Mouse (Mus musculus): ENCODE results near the gene Fbxo33.

Gene Fbxo33

DNA sequence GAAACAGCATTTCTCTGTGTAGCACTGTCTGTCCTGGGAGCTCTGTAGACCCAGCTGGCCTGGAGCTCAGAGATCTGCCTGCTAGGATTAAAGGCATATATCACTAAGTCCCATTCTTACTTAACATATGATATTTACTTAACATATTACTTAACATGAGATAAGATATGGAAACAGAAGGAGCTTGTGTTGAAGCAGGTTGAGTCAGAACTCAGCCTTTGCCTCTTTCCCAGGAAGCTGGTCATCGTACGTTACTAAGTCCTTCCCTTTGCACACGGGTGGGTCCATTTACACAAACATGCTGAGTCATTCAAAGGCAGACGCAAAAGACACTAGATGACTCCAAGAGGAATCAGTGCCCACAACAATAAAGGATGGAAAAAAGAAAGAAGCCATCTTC lies 20.8 kb downstream of the Fbxo33 start:
- peak; percentile 43 for DNase-seq (ENCODE audit: low spot score)

DNA sequence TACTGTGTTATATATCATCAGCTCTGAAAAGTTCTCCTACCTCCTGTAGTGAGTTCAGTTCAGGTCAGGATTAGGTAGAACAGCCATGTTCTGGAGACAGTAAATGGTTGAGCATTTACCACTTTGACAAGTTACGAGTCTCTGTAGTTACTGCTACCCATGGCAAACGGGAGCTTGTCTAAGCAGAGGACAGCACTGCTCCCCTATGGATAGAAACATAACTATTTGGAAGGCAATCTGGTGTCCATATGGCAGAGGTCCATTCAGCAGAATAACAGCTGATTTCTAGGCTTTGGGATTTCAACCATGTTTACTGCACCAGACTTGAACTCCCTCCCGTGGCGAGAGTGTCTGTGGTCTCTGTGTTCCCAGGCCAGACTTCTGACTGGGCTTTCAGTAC lies 23.6 kb downstream of the Fbxo33 start:
- no peak for DNase-seq (ENCODE audit: low spot score)

DNA sequence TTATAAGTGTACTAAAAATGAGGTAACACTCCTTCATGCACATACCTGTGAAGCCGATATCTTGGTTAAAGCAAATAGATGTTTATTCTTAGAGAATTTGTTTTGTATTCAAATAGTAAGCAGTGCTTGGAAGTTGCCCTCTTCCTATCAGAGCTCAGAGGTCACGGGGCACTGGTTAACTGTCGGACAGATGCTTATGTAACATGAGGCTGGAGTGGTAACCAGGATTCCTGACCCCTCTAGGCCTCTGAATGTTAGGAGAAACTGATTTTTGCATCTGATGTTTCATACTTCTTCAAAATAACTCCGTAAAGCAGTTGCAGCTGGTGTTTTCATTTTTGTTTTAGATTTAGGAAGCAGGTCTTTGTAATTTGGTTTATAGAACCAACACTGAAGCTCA lies 24.5 kb downstream of the Fbxo33 start:
- no peak for DNase-seq (ENCODE audit: low spot score)

DNA sequence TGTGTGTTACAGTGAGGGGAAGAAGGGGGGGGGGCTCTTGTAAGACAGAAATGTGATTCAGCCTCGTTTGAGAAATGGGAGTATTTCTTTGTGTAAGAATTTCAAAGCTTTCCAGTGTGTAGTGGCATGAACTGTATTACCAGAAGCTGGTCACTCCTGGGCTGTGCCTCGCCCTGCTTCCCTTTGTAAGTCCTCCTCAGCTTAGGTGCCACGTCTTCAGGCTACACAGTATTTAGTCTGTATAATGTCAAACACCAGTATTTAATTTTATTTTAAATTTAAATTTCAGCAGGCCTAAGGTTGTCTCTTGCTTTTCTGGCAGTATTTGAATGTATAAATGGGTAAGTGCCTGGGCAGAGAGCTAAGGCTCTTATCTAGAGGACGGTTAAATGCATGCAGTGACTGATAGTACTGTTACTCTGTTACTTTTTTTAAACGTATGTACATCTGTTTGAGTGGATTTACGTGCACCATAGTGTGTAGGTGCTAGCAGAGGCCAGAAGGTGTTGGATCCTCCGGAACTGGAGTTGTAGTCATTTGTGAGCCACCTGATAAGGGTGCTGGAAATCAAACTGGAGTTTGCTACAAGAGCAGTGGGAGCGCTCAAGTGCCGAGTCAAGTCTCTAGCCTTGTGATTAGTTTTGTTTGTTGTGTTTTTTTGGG lies 25.1 kb downstream of the Fbxo33 start:
- no peak for DNase-seq (ENCODE audit: low spot score)

DNA sequence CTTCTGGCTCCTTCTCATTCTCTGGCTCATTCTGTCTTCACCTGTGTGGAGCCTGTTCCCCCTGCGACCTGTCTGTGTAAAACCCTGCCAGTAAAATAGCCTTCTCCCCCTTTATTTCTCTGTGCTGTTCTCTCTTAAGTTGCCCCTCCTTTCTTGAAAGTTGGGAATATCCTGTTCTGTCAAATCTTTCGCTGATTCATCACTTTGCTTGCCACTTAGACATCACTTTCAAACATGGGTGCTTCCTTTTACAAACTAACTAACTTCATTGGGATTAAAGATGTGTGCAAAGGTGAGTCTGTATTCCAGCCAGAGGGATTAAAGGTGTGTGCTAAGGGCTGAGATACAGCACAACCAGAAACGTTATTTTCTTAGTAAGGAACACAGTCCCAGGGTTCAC lies 25.9 kb downstream of the Fbxo33 start:
- DNase-seq (ENCODE audit: low spot score) = no peak

DNA sequence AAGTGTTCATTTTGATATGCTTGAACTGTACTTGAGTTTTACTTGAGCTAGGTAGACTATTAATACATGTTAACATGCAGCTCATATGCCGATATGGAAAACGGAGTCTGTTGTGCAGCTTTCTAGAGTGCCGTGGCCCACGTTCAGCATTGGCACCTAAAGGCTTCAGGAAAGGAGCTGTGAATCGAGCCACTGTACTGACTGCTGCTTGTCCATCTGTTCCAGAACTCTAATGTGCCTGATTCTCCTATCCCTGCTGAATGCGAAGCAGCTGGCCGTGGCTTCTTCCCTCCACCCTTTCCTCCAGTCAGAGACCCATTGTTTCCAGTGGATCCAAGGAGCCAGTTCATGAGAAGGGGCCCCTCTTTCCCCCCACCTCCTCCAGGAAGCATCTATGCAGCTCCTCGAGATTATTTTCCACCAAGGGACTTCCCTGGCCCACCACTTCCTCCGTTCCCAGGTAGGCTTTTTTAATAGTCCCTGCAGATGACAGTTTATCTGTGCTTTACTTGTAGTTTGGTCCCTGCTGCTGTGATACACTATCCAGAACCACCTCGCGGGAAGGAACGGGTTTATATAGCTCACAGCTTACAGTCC lies 31.3 kb downstream of the Fbxo33 start:
- DNase-seq (ENCODE audit: low spot score) = no peak

DNA sequence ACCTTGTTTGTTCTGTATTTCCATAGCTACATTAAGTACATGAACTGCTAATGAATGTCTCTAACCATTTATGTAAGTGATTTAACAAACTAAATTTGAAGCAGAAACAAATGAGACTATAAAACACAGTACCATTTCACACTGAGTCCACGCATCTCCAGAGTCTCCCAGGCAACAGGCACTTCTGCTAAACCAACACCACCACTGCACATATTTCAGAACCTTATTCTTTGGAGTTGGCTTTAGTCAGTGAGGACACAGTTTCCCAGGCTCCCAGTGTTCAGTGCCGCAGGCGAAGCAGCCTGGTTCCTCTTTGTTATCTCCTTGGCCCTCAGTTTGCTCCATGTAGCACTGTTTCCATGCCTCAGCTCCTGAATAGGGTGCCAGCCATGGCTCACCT lies 41.7 kb downstream of the Fbxo33 start:
- DNase-seq (ENCODE audit: low spot score) = no peak

DNA sequence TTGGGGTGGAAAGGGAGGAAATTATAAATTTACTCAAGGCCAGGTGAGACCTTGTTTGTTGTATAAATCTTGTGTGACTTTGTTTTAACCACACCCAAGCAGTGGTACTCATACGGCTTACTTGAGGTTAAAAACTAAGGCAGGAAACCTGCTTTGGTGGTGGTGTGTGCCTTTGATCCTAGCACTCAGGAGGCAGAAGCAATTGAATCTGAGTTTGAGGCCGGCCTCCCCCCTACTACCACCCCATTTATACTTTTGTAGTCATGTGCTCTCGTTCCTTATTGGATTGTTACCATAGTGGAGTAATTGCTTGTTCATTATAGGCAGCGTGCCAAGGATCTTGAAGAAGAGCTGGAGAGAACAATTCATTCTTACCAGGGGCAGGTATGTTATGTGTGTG lies 49.6 kb downstream of the Fbxo33 start:
- no peak for DNase-seq (ENCODE audit: low spot score)

DNA sequence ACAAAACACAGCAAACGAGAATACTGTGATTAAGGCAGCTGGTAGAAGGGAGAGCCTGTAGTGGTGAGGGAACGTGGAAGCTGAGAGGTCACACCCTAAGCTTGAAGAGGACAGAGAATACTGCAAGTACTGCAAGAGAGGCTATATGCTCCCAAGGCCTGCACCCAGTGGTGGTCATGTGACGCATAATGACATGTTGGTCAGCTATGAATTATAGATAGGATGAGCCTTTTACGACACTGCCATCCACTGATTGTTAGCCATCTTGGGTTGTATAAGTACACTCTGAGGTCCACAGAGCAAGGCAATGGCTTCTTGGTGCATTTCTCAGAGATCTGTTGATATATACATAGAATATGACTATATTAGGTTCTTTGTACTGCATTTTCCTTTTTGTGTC lies 53.0 kb downstream of the Fbxo33 start:
- no peak for DNase-seq (ENCODE audit: low spot score)

DNA sequence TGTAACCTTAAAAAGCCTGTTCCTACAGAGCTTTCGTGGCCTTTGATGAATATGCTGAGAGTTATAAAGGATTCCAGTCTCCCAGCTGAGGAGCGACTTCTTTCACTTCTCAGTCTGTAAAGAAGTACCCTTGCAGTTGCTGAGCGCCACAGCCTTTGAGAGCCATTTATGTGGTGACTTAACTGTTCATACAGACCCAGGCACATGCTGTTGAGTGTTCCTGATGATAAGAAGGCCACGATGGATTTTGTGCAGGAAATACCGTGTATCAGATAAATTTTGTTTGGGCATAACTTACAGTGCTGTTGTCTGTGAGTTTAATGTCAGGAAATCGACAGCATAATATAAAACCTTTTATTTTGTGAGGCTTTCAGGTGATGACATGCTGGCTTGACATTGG lies 55.0 kb downstream of the Fbxo33 start:
- DNase-seq (ENCODE audit: low spot score) = no peak

DNA sequence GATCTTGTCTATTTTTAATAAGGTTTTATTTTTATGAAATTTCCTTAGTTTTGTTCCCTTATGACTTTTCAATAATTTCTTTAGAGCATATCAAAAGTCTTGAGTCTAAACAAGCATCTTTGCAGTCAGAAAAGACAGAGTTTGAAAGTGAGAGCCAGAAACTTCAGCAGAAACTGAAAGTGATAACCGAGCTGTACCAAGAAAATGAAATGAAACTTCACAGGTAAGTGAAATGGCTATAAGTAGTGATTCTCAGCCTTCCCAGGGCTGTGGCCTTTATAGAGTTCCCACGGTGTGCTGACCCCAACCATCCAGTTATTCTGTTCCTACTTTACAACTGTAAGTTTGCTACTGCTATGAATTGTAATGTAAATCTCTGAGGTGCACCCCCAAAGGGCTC lies 56.7 kb downstream of the Fbxo33 start:
- no peak for DNase-seq (ENCODE audit: low spot score)

DNA sequence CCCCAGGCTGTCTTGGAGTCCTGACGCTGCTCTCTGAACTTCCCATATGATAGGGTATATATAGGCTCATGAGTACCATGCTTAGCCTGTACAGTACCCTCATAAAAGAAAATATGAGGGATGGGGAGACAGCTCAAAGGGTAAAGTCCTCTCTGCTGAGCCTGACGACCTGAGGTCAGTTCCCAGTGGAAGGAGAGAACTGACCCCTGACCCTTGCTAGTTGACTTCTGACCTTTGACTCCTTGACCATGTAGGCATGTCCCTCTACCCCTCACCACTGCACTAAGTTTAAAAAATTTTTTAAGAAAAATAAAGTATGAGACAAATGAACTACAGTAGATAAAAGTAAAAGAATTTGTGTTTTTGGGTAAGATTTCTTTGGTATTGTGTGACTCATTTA lies 58.4 kb downstream of the Fbxo33 start:
- DNase-seq (ENCODE audit: low spot score) = no peak

All from MN1 (cell line).